Mouse (Mus musculus) gastrocnemius, postnatal 25 days (tissue): ENCODE measurements around the gene Igsf3. TPM values are rescaled to one million over a fixed set of nuclear protein-coding genes. Genes with fewer than 3 reads are reported as not detected.

Experiments used
- DNase-seq: peaks from one replicate; pipeline ENCODE4 v3.0.0; 2022
- total RNA-seq, 2 experiments: library from RNA; stranded (reverse); gene quantifications; 1 replicate in 1 of 2; 2 replicates in 1 of 2; pipeline ENCODE4 v1.2.3; 2021

Igsf3 gene
- total RNA-seq, 2 experiments from 2014 or later: 3.6 to 4.1 TPM

DNA sequence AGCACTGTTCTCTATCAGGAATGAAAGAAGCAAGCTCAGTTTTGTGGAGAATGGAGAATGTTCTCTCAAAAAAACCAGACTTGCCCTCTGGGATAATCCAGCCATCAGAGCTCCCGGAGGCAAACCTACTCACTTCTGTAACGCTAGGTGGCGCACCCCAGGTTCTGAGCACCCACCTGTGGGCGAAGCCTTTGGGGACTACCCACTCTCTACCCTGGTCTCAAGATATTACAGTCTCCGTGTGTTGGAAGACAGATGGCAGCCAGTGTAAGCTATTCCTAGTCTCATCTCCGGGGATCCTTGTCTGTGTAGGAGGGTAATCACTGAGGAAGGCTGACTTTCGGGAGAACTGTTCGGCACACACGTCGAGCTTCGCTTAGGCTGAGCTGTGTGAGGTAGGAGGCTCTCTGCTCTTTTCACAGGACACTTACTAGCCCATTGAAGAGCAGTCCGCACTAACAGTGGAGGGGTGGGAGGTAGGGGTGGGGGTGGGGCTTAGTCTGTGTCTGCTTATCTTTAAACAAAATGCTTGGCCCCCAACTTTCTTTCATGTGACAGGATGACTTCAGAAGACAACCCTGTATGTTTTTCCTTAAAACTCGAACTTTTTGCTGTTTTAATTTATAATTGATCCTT is 4.4 kb upstream of the Igsf3 start:
- no peak for DNase-seq

- DNase-seq: no peak
Observed at GRCm38 (mm10) chr3:101377256-101378024, 557 bp downstream of the Igsf3 start.

GRCm38 (mm10) chr3:101378102-101378501 is 1.2 kb downstream of the Igsf3 start:
- DNase-seq: no peak

GRCm38 (mm10) chr3:101379789-101380188 is 2.9 kb downstream of the Igsf3 start:
- DNase-seq: peak; percentile 50

- DNase-seq: no peak
Observed at GRCm38 (mm10) chr3:101381691-101382090, 4.8 kb downstream of the Igsf3 start.

GRCm38 (mm10) chr3:101382751-101383150 is 5.9 kb downstream of the Igsf3 start:
- no peak for DNase-seq

GRCm38 (mm10) chr3:101386430-101387016 is 9.6 kb downstream of the Igsf3 start:
- DNase-seq: no peak

DNA sequence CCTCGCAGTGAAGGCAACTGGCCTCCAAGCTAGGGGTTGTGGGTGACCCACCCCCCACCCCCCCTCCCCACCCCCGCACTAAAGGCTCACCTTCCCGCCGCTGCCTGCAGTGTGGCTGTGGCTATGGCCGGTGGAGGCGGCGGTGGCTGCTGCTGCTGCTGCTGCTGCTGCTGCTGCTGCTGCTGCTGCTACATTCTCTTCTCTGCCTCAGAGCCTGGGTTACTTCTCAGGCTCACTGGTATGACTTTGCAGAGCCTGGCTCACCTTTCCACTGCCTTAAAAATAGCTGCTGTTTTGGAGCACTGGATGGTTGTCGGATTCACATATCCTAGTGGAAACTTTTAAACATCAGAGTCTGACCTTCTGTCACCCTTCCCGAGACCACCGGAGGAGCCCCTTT is 11.0 kb downstream of the Igsf3 start:
- DNase-seq: no peak

DNA sequence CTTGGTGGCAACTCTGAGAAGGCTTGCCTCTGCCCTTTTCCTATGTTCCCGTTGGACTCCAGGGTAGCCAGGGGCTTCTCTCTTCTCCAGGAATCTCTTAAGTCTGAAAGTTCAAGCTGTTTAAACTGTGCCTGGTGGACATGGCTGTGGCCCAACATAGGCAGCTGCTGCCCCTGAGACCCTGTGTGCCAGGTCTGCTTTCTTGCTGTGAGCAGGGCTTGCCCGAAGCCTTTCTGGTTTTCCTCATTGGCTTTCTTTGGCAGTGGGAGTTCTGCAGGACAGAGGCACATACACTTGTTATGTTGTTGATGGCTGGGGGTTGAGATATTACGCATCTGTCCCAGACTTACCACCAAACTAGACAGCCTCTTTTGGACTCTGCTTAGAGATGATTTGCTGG is 12.7 kb downstream of the Igsf3 start:
- DNase-seq: no peak

DNA sequence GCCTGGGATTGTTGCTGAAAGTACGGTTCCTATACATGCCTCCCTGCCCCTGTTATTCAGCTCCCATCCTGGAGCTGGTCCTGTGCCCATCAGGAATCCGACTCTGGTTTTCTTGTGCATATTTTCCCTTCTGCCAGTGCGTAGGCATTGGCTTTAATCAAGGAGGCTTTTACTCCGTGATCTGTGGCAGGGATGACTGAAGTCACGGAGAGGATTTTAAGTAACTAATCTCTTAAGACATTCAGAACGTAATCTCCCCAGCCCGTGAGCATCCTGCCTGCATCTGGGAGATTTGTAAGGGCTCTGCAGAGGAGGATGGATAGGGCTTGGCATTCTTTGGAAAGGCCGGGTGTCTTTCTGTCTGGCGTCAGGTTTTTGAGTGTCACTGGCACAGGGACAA is 13.6 kb downstream of the Igsf3 start:
- DNase-seq: no peak

- no peak for DNase-seq
Observed at GRCm38 (mm10) chr3:101391991-101392390, 15.1 kb downstream of the Igsf3 start.

DNA sequence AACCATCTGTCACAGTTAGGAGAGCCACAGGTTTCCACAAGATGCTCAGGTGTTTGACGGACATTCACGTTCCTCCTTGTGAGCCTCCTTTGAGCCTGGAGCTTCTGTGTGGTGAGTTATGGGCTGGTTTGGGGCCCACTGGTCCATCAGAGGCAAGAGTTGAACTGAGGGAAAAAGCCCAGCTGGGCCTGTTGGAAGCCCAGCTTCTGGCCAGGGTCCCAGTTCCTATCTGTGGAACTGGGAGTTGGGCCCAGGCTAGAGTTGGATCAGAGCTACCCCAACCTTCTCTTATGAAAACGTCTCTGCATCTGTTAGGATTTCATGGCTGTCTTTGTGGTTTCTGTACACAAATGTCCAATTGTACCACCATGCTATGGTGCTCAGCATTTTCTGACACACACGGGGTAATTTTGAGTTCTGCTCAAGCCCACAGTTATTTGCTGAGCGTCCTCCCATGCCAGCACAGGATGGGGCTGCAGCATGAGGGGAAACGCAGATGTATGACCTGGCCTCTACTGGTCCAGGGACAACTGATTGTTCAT is 16.3 kb downstream of the Igsf3 start:
- DNase-seq: peak; percentile 58

- DNase-seq: peak; percentile 67
Observed at GRCm38 (mm10) chr3:101393659-101394539, 17.0 kb downstream of the Igsf3 start.

DNA sequence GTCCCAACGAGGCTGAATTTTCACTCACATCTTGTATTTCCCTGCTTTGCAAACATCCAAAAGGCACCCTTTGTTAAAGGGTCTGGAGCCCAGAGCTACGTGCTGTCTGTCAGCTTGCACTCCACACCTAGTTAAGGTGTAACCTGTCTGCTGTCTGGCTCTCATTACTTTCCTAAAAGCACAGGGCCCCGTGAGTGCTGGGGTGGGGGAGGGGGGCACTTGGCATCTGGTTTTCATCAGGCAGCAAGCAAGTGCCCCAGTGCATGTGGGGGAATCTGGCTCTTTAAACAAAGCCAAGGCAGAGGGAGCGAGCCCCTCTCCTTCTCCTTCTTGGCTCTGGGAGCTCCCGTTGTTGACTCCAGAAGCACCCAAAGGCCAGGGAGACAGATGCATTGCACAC is 18.5 kb downstream of the Igsf3 start:
- no peak for DNase-seq

GRCm38 (mm10) chr3:101396061-101396460 is 19.2 kb downstream of the Igsf3 start:
- DNase-seq: no peak

DNA sequence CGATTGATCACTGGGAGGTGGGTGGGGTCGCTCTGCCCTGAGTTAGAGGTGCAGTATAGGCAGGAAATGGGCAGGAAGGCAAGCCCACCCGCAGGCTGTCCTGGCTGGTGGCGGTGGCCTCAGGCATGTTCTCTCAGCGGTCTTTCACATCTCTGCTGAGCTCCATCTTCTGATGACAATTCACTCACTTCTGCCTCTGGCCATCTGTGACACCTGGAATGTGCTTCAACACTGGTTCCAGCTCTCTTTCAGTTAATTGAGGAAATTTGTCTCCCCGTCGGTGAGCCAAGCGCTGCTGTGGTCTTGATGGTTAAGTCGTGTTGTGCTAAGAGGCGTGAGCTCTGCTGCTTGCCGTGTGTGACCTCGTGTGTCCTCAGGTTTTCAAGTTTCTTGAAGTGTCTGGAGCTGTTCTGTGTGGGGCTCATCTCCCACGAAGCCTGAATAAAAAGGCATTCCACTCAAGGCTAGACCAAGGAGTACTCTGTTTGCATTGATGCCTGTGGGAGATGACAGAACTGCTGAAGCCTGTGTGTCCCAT is 19.9 kb downstream of the Igsf3 start:
- no peak for DNase-seq

GRCm38 (mm10) chr3:101397422-101397821 is 20.5 kb downstream of the Igsf3 start:
- DNase-seq: no peak

DNA sequence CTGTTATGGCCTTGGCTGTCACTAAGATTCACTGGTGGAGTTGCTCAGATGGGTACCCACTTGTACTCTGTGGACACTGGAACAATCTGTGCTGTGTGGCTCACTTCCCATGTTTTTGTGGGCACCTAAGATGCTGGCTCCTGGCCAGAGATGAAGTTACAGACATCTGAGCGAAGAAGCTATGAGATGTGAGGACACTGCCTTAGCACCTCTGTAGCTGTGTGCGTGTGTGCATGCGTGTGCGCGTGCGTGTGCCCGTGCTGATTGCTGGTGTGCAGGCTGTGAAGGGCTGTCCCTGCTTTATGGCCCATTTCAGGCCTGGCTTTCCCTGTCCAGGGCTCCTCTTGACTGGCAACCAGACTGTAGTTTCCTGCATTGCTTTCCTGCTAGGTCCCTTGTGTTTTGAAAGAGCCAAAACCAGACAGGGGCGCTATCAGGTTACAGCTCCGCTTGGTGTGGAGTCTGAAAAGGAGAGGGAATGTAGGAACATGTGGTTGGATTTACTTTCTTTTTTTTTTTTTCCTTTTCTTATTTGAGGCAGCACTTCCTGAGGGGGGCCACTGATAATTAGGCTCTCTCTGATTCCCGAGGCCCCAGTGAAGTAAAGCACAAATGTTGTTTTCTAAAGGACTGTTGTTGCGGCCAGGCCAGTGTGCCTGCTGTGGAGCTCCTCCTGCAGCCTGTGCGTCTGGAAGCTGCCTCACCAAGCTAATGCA is 21.3 kb downstream of the Igsf3 start:
- peak; percentile 64 for DNase-seq

DNA sequence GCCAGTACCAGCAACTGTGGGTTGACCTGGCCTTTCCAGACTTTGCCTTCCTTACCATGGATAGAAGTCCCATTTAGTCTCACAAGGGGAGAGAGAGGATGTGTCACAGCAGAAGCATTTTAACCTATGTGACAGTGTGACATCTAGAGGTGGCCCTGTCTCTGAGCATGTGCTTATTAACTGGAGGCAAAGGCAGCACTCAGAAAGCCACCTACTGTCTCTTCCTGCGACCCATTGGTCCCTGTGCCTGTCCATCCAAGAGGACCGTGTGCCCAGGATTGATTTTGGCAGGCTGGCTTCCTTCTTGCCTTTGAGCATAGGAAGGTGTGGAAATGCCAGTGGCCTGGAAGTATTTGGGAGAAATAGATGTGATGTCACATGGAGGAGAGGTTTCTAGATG is 22.0 kb downstream of the Igsf3 start:
- no peak for DNase-seq

DNA sequence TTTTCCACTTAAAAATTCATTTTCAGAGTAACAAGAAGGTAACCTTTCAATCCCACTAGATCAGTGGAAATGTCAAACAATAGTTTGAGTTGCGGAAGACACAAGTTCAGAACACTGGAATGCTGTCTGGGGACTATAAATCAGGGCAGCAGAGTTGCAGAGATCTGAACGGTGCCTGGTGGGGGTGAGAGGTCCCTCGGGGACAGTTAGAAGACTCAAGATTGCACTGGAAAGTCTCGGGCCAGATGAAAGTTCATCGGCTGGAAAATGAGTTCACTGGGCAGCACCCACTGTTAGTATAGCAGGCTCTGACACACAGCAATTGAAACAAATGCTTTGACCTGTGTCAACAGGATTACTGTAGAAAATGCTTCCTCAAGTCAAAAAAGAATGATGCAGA is 24.6 kb downstream of the Igsf3 start:
- no peak for DNase-seq
